Mouse (Mus musculus): Measurements from ENCODE around the gene Lingo2.
"Not testable (repeated sequence)": the region's sequence is repeated elsewhere in the genome, so short reads cannot be mapped to it uniquely, and the experiment has no call there.

Gene Lingo2

GRCm38 (mm10) chr4:36078910-36079525 lies 872.5 kb downstream of the Lingo2 start:
- no peak for DNase-seq

GRCm38 (mm10) chr4:36064701-36065100 lies 886.8 kb downstream of the Lingo2 start:
- DNase-seq, result not testable (repeated sequence)

GRCm38 (mm10) chr4:36052791-36053376 lies 898.7 kb downstream of the Lingo2 start:
- DNase-seq, result no peak

- peak; percentile 85 for DNase-seq
Measured at GRCm38 (mm10) chr4:36040361-36040760, 911.2 kb downstream of the Lingo2 start.

GRCm38 (mm10) chr4:36038742-36039141 lies 912.8 kb downstream of the Lingo2 start:
- DNase-seq, result peak; percentile 8

GRCm38 (mm10) chr4:36032039-36032438 lies 919.5 kb downstream of the Lingo2 start:
- no peak for DNase-seq

GRCm38 (mm10) chr4:36014181-36014580 lies 937.4 kb downstream of the Lingo2 start:
- no peak for DNase-seq

GRCm38 (mm10) chr4:35992005-35992763 lies 959.4 kb downstream of the Lingo2 start:
- no peak for DNase-seq

- no peak for DNase-seq
Measured at GRCm38 (mm10) chr4:35986012-35986411, 965.5 kb downstream of the Lingo2 start.

- DNase-seq, result no peak
Measured at GRCm38 (mm10) chr4:35963532-35963931, 988.0 kb downstream of the Lingo2 start.

- DNase-seq, result no peak
Measured at GRCm38 (mm10) chr4:35951894-35952293, 999.7 kb downstream of the Lingo2 start.

GRCm38 (mm10) chr4:35951251-35951650 lies 1000.3 kb downstream of the Lingo2 start:
- no peak for DNase-seq

- DNase-seq, result no peak
Measured at GRCm38 (mm10) chr4:35934056-35934661, 1017.4 kb downstream of the Lingo2 start.

GRCm38 (mm10) chr4:35927722-35928121 lies 1023.8 kb downstream of the Lingo2 start:
- DNase-seq, result no peak

GRCm38 (mm10) chr4:35917453-35917852 lies 1034.1 kb downstream of the Lingo2 start:
- no peak for DNase-seq

- DNase-seq, result peak; percentile 10
Measured at GRCm38 (mm10) chr4:35897769-35898564, 1053.6 kb downstream of the Lingo2 start.

GRCm38 (mm10) chr4:35885591-35886542 lies 1065.7 kb downstream of the Lingo2 start:
- DNase-seq, result peak; percentile 37

- DNase-seq, result no peak
Measured at GRCm38 (mm10) chr4:35884946-35885460, 1066.5 kb downstream of the Lingo2 start.

- DNase-seq, result no peak
Measured at GRCm38 (mm10) chr4:35846518-35846917, 1105.0 kb downstream of the Lingo2 start.

- DNase-seq, result peak; percentile 45
Measured at GRCm38 (mm10) chr4:35845140-35845539, 1106.4 kb downstream of the Lingo2 start.

- DNase-seq, result no peak
Measured at GRCm38 (mm10) chr4:35844518-35844917, 1107.0 kb downstream of the Lingo2 start.
